Mouse (Mus musculus) myocyte (in vitro differentiated cells): ENCODE data around the gene Epo. TPM values are rescaled to one million over a fixed set of nuclear protein-coding genes. Genes with fewer than 3 reads are reported as not detected.

Source experiments
- H3K27me3 ChIP-seq: one replicate; pipeline ENCODE4 v1.6.1; 2011; ENCODE audit not compliant: control insufficient read depth, insufficient read depth, insufficient read length
- H3K36me3 ChIP-seq: one replicate; pipeline ENCODE4 v1.6.1; 2011; ENCODE audit not compliant: control insufficient read depth, insufficient read depth
- H3K4me2 ChIP-seq: one replicate; pipeline ENCODE4 v1.6.1; 2011; ENCODE audit warnings: low read depth, control low read depth
- H3K4me3 ChIP-seq: one replicate; pipeline ENCODE4 v1.5.1; 2011; ENCODE audit warnings: mild to moderate bottlenecking, control low read depth, moderate library complexity
- H3K79me2 ChIP-seq: one replicate; pipeline ENCODE4 v1.6.1; 2011; ENCODE audit not compliant: control insufficient read depth, insufficient read depth
- H3ac ChIP-seq: one replicate; pipeline ENCODE4 v1.6.1; 2011; ENCODE audit not compliant: control insufficient read depth, insufficient read length
- CEBPB ChIP-seq: IDR thresholded peaks from 2 replicates; pipeline ENCODE4 v1.6.1; 2011; ENCODE audit warnings: mild to moderate bottlenecking, moderate library complexity; ENCODE audit not compliant: poor library complexity, insufficient read depth, severe bottlenecking
- E2F4 ChIP-seq: IDR thresholded peaks from one replicate; pipeline ENCODE4 v1.6.1; 2011; ENCODE audit warnings: mild to moderate bottlenecking, control low read depth, moderate library complexity; ENCODE audit not compliant: insufficient read depth
- MAX ChIP-seq: IDR thresholded peaks from one replicate; pipeline ENCODE4 v1.6.1; 2011; ENCODE audit warnings: low read depth, mild to moderate bottlenecking, control low read depth
- MYOD1 ChIP-seq, 3 experiments: IDR thresholded peaks; one replicate each; pipeline ENCODE4 v1.6.1; 2011; ENCODE audit warnings: control low read depth in 2 of 3, low read depth in 2 of 3, mild to moderate bottlenecking in 2 of 3, moderate library complexity in 1 of 3; ENCODE audit not compliant: insufficient read length in 2 of 3, control insufficient read depth in 1 of 3
- MYOG ChIP-seq, 3 experiments: IDR thresholded peaks; one replicate each; pipeline ENCODE4 v1.6.1; 2011; ENCODE audit warnings: control low read depth in 2 of 3, low read depth in 2 of 3, mild to moderate bottlenecking in 2 of 3; ENCODE audit not compliant: insufficient read length in 2 of 3, control insufficient read depth in 1 of 3, insufficient read depth in 1 of 3
- POLR2A ChIP-seq: IDR thresholded peaks from one replicate; pipeline ENCODE4 v1.6.1; 2011; ENCODE audit warnings: low read depth, mild to moderate bottlenecking, control low read depth, moderate library complexity; ENCODE audit not compliant: insufficient read length
- POLR2AphosphoS2 ChIP-seq: IDR thresholded peaks from one replicate; pipeline ENCODE4 v1.6.1; 2011; ENCODE audit warnings: low read depth, control low read depth; ENCODE audit not compliant: insufficient read length
- REST ChIP-seq: IDR thresholded peaks from one replicate; pipeline ENCODE4 v1.6.1; 2011; ENCODE audit warnings: mild to moderate bottlenecking, control low read depth, moderate library complexity; ENCODE audit not compliant: insufficient read depth, insufficient read length
- SRF ChIP-seq: IDR thresholded peaks from one replicate; pipeline ENCODE4 v1.6.1; 2011; ENCODE audit warnings: low read depth; ENCODE audit not compliant: control insufficient read depth, insufficient read length
- TCF12 ChIP-seq: IDR thresholded peaks from one replicate; pipeline ENCODE4 v1.6.1; 2011; ENCODE audit warnings: mild to moderate bottlenecking, control low read depth; ENCODE audit not compliant: poor library complexity, insufficient read depth, severe bottlenecking
- TCF3 ChIP-seq: IDR thresholded peaks from one replicate; pipeline ENCODE4 v1.6.1; 2011; ENCODE audit warnings: low read depth, control low read depth; ENCODE audit not compliant: insufficient read length
- USF1 ChIP-seq: IDR thresholded peaks from one replicate; pipeline ENCODE4 v1.6.1; 2011; ENCODE audit warnings: low read depth, mild to moderate bottlenecking, control low read depth, moderate library complexity
- polyA plus RNA-seq: library from polyadenylated mRNA; unstranded; fragments of >200 nt; fragmentation: generic; extraction: Trizol; gene quantifications from one replicate; pipeline ENCODE4 v1.2.1, GENCODE M21; 2012; ENCODE audit warnings: missing spikeins

Gene Epo
- polyA plus RNA-seq, 1 experiment, result not detected

GRCm38 (mm10) chr5:137493831-137494230 lies 39.2 kb downstream of the Epo start:
- Histone ChIP-seq H3K4me2 (no peak overlapping the region), H3K36me3 (no peaks in the 10 kb centered on the region), H3K4me3 (no peak overlapping the region), H3K79me2 (no peaks in the 10 kb centered on the region), H3ac (no peak overlapping the region), H3K27me3 (peaks cover 39% of the 10 kb centered on the region)
- TF ChIP-seq CEBPB (no peak), MYOG (IDR thresholded peaks at IDR 0.05; ENCODE audit: control insufficient read depth in 1 of 3, insufficient read depth in 1 of 3, insufficient read length in 2 of 3, low read depth in 2 of 3) (no peak), POLR2A (no peak), MYOD1 (IDR thresholded peaks at IDR 0.05; ENCODE audit: control insufficient read depth in 1 of 3, insufficient read length in 2 of 3, low read depth in 2 of 3) (no peak), TCF3 (no peak), REST (no peak), SRF (no peak), USF1 (no peak), E2F4 (no peak), MAX (no peak), TCF12 (no peak), POLR2AphosphoS2 (no peak)

- TF ChIP-seq USF1, result no peak
- H3K79me2 ChIP-seq, result no peaks in the 10 kb centered on the region
Observed at GRCm38 (mm10) chr5:137491559-137491958, 41.5 kb downstream of the Epo start.

GRCm38 (mm10) chr5:137487616-137488015 lies 45.4 kb downstream of the Epo start:
- no peak for TF ChIP-seq MAX
- TF ChIP-seq MYOD1 (IDR thresholded peaks at IDR 0.05; ENCODE audit: control insufficient read depth in 1 of 3, insufficient read length in 2 of 3, low read depth in 2 of 3), result no peak
- no peak for TF ChIP-seq USF1
- no peak for TF ChIP-seq POLR2A
- TF ChIP-seq MYOG (IDR thresholded peaks at IDR 0.05; ENCODE audit: control insufficient read depth in 1 of 3, insufficient read depth in 1 of 3, insufficient read length in 2 of 3, low read depth in 2 of 3), result no peak
- Histone ChIP-seq H3ac (no peak overlapping the region), H3K27me3 (peaks cover 62% of the 10 kb centered on the region), H3K79me2 (no peaks in the 10 kb centered on the region), H3K4me2 (no peak overlapping the region), H3K4me3 (no peak overlapping the region), H3K36me3 (no peaks in the 10 kb centered on the region)

More at GRCm38 (mm10) chr5:137491559-137491958, 41.5 kb downstream of the Epo start:
- Histone ChIP-seq H3K4me2 (no peak overlapping the region), H3K36me3 (no peaks in the 10 kb centered on the region), H3K27me3 (peaks cover 42% of the 10 kb centered on the region), H3ac (no peak overlapping the region), H3K4me3 (no peak overlapping the region)

GRCm38 (mm10) chr5:137485851-137486155 lies 47.2 kb downstream of the Epo start:
- no peak overlapping the region for H3K4me3 ChIP-seq
- H3K79me2 ChIP-seq, result no peaks in the 10 kb centered on the region
- peaks cover 59% of the 10 kb centered on the region for H3K27me3 ChIP-seq
- TF ChIP-seq REST, result no peak
- TF ChIP-seq USF1, result no peak
- TF ChIP-seq MYOD1 (IDR thresholded peaks at IDR 0.05; ENCODE audit: control insufficient read depth in 1 of 3, insufficient read length in 2 of 3, low read depth in 2 of 3), result no peak
- no peak for TF ChIP-seq SRF
- TF ChIP-seq POLR2A, result no peak
- TF ChIP-seq POLR2AphosphoS2, result no peak
- no peak for TF ChIP-seq TCF3
- TF ChIP-seq CEBPB, result no peak
- no peak for TF ChIP-seq TCF12
- no peaks in the 10 kb centered on the region for H3K36me3 ChIP-seq
- H3K4me2 ChIP-seq, result no peak overlapping the region
- no peak overlapping the region for H3ac ChIP-seq

GRCm38 (mm10) chr5:137485071-137485850 lies 47.8 kb downstream of the Epo start:
- Histone ChIP-seq H3K79me2 (no peaks in the 10 kb centered on the region), H3ac (no peak overlapping the region), H3K36me3 (no peaks in the 10 kb centered on the region), H3K27me3 (peaks cover 57% of the 10 kb centered on the region), H3K4me2 (no peak overlapping the region), H3K4me3 (no peak overlapping the region)
- TF ChIP-seq REST, result no peak
- TF ChIP-seq POLR2A, result no peak
- no peak for TF ChIP-seq TCF3
- TF ChIP-seq USF1, result no peak
- TF ChIP-seq MYOG (IDR thresholded peaks at IDR 0.05; ENCODE audit: control insufficient read depth in 1 of 3, insufficient read depth in 1 of 3, insufficient read length in 2 of 3, low read depth in 2 of 3), result no peak
- TF ChIP-seq TCF12, result no peak
- TF ChIP-seq SRF, result no peak
- TF ChIP-seq E2F4, result no peak
